Mouse (Mus musculus) gonadal fat pad, adult 2 months (tissue): ENCODE data around the gene Ercc8. TPM values are rescaled to one million over a fixed set of nuclear protein-coding genes. Genes with fewer than 3 reads are reported as not detected.

Experiments
- DNase-seq: peaks from one replicate; pipeline ENCODE4 v3.0.0-alpha.2; 2012; ENCODE audit warnings: low read depth
- polyA plus RNA-seq: library from polyadenylated mRNA; depleted of rRNA; stranded (reverse); fragments of >200 nt; gene quantifications from 2 replicates; pipeline ENCODE4 v1.2.3, GENCODE M21; 2012; rRNA removed

The Ercc8 gene
- 5.1 and 5.8 TPM in 2 replicates for polyA plus RNA-seq

DNA sequence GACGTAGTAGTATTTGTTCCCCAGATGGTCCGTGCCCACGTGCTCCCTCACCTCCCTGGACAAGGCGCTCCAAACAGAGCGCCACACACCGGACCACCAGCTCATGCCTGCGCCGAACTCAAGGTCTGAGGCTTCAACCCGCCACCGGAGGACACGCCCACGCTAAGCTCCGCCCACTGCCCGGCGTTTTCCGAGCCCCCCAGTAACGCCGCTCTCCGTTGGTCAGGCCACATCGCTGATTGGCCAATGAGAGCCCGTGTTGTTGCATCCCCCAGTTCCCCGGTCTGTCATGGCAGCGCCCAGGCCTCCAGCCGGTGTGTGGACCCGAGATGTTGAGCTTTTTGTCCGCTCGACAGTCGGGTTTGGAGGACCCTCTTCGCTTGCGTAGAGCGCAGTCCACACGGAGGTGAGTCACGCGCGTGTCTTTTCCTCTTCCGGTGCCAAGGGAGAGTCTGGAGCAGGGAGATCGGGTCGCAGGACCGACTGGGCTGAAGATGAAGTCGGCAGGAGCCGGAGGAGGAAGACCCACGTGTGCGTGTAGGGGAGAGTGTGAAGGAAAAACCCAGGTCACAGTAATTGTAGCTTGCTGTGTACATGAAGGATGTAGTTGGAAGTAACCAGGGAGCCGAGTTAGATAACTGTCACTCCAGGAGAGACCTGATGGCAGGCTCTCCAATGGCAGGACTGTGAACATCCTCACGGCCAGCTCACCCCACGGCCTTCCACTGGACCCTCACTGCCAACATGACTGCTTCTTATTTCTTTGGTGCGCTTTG lies at the start of gene Ercc8, which contains the start of gene Ndufaf2:
Gene Ercc8, plus strand, starts transcription at position 267 of the 776 bp plus-strand sequence.
Gene Ndufaf2, minus strand, starts transcription at position 159 of the 776 bp plus-strand sequence.
- DNase-seq, result peak; percentile 55

DNA sequence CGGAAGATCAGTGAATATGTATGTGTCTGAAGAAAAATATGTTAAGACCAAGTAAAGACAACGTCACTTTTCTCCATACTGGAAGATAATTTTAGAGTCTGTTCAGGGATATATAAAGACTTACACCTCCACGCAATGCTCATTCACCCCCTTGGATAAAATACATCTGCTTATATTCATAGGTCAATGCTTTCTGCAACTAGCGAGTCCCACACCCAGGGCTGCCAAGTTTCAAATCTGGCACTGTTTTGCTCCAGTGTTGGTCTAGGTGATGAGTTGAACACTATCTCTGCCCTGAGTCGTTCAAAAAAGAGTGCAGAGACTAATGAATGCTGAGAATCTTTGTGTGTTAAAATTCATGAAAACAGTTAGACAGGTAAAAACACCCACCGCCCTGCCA lies 47.6 kb upstream of the Ercc8 start:
- DNase-seq, result no peak

DNA sequence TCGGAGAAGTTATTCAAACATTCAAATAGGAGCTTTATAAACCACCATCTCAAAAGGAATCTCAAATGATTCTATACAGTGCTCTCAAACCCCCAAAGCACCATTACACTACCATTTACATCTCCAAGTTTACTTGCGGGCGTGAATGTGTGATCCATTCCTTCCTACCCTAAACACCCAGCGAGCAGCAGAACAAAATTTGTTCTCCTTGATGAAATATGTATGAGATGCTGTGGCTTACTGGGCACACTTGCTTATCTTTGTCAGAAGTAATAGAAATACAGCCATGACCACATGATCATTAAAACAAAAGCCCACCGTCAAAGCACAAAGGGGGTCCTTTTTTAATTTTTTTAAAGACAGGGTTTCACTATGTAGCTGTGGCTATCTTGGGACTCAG lies 45.0 kb upstream of the Ercc8 start:
- DNase-seq, result no peak

DNA sequence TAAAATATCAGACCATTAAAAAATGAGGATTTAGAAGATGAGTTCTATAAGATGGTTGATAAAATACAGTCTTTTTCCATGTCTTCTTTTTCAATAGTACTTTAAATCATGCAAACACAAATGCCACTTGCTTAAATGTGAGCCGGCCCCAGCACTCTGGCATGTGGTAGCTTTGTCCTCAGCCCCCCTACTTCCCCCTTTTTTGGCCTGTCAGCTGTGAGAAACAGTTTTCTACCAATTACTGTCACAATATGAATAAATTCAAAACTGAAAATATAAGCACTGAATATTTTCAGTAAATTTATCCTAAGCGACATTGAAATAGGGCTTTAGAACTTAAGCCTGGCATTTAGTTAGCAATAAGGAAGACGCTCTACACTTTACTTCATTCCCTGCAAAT lies 44.3 kb upstream of the Ercc8 start:
- DNase-seq, result no peak

DNA sequence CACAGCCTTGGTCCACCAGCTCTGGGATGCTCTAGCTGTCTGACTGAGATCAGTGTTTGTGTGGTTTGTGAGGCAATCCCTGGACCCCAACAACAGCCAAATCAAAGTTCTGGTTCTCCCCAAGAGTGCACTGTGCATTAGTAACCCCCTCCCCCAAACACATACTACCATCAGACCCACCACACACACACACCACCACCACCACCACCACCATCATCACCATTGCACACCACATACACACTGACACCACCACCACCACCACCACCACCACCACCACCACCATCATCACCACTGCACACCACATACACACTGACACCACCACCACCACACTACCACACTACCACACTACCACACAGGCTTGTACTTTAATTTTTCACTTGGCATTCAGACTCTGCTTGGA lies 40.9 kb upstream of the Ercc8 start:
- no peak for DNase-seq

DNA sequence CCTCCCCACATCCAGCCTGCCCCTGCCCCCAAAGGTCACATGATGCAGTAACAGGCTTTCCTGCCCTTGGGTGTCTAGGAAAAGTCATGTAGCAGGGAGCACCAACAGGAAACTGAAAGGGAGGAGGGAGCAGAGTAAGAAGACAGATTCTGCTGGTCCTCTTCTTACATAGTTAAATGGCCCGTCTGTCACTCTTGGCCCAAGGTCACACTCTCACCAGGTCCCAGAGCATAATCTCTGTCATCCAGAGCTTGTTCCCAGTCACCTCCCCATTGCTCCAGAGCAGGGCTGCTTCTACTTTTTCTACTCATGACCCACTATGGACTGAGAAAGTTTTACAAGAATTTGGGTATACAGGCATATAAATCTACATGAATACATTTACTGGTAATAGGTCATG lies 40.3 kb upstream of the Ercc8 start:
- no peak for DNase-seq

DNA sequence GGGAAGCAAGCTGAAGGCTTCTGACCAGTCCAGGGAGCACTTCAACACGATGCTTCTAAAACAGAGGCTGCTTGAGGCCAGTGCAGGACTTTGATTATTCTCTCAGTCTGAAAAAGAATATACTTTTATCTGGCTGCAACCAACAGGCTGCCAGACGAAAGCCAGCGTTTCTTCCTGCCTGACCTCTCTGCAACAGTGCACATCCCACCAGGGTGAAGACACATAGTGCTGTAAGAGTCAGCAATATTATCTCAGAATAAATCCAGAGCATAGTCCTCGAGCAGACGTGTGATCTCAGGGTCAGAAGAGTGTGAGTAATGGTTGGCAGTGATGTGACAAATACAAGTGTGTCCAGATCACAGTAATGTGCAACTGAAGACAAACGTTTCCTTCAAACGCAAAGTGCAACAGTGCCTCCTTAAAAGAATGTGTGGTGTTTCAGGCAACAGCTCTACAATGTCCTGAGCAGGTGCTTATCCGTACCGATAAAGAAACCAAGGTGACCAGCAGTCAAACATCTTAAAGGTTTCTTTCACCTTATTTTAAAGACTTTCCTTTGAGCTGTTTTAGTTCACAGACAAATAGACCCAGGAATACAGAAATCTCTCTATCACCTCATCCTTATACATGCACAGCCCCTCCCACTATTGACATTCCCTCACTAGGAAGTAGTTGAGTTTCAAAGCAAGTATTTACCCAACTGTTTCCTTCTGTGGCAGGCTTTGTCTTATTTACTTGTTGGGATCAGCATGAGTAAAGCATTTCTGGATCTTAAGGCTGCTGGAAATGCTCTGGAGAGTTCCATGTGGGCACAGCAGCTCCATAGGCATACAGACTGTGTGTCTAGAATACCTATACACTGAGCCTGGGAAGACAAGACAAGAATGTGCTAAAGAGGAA lies 38.9 kb upstream of the Ercc8 start:
- DNase-seq, result no peak

DNA sequence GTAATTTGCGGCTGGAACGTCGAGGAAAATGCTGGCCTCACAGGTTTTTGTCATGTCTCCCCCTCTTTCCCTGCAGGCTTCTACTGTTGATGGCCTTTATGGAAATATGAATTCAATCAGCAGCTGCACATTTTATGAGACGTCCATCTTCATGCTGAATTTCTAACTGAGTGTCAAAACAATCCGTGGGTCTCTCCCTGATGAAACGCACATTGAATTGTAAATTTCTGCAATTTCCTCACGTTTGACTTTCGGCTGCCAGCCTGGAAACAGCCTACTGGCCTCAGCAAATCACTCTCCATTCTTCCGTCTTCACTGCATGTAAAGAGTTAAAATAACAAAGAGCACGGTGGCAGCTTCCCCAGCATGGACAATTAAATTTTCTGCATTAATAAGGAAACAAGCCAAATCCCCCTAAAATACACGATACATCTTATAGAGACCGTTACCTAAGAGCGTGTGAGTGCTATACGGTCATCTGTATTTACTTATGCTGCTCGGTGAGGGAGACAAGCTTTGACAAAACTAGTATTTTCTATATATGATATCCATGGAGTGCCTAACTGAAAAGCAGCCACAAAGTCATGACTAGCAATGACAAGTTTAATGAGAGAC lies 35.3 kb upstream of the Ercc8 start:
- no peak for DNase-seq

DNA sequence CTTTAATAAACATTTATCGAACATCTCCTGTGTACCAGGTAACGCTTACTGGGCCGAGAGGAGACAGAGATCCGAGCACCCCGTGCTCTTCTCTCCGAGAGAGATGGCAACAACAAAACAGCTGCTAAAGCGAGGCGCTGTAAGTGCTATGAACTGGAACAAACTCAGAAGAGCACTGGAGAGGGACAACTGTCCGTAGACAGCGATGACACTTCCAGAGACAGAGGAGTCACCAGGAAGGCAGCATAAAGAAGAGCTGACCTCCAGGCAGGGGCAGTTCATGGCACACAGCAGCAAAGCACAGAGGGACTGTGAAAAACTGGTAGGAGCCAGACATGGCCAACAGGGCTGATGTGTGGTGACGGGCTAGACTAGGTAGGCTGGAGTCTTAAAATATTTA lies 34.4 kb upstream of the Ercc8 start:
- DNase-seq, result no peak

DNA sequence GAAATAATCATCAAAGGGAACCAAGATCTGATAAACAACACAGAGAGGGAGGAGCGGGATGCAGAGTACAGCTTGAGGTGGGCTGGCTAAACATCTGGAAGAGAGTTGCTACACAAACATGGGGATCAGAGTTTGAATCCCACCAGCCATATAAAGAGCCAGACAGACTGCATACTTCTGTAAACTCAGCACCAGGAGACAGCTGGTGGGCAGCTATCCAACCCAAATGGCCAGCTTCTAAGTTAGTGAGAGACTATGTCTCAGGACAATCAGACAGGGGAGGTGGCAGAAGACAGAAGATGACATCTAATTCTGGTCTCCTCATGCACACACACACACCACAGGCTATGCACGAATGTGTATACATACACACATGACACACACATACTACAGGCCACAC lies 32.3 kb upstream of the Ercc8 start:
- DNase-seq, result no peak

DNA sequence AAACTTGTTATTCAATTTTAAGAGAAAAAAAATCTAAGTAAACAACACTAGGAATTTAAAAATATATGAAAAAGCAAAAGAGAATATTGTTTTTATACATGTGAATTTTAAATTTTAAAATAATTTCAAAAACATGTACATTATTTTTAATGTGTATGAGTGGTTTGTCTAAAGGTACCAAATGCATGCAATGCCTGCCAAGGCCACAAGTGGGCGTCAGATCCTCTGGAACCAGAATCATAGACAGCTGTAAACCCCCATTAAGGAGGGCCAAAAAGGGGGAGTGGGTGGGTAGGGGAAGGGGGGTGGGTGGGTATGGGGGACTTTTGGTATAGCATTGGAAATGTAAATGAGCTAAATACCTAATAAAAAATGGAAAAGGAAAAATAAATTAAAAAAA lies 31.4 kb upstream of the Ercc8 start:
- DNase-seq, result no peak

DNA sequence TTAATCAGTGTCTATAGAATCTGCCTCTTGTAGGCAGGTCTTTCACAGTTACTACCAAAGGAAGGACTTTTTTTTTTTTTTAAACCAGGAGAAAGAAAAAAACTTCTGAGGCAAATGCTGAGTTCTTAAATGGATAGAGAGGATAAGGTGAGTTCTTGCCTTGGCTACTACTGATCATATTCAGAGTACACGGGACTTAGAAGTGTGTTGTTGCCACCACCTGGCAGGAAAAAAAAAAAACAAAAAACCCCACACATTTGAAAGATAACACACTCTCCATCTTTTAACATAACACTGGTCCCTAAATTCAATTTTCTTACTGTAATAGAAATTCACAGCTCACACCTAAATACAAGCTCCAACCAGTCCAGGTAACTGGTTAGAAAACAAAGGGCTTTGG lies 30.6 kb upstream of the Ercc8 start:
- DNase-seq, result no peak

DNA sequence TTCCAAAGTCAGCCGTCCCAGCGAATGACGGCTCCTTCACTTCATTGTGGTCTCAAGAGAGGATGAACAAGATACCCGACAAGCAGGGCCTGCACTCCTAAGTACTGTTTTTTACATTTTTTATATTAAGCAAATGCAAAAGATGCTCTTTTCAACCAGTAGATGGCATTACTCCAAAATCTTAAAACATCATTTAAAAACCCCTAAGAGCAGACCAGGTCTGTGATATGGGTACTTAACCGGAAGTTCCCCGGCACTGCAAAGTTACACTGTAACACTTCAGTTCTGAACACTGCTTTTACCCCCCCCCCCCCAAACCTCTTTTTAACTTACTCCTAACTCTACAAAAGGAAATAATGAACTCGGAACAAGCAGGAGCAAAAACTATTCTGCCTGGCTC lies 29.5 kb upstream of the Ercc8 start:
- no peak for DNase-seq

DNA sequence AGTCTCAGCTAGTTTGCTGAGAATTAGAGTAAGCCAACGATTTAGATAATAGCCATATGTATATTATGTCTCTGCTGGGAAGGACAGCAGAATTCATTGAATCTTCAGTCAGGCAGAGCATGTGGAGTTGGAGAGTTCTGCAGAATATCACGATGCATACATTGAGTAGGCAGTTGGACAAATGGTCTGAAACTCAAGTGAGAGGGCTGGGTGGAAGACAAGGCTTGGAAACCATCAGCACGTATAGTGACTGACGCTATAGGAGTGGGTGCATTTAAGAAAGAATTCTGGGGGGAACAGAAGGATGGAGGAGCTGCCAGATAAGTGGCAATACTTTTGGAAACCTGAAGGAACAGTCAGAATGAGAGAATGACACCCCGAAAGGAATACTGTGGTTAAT lies 27.8 kb upstream of the Ercc8 start:
- no peak for DNase-seq

DNA sequence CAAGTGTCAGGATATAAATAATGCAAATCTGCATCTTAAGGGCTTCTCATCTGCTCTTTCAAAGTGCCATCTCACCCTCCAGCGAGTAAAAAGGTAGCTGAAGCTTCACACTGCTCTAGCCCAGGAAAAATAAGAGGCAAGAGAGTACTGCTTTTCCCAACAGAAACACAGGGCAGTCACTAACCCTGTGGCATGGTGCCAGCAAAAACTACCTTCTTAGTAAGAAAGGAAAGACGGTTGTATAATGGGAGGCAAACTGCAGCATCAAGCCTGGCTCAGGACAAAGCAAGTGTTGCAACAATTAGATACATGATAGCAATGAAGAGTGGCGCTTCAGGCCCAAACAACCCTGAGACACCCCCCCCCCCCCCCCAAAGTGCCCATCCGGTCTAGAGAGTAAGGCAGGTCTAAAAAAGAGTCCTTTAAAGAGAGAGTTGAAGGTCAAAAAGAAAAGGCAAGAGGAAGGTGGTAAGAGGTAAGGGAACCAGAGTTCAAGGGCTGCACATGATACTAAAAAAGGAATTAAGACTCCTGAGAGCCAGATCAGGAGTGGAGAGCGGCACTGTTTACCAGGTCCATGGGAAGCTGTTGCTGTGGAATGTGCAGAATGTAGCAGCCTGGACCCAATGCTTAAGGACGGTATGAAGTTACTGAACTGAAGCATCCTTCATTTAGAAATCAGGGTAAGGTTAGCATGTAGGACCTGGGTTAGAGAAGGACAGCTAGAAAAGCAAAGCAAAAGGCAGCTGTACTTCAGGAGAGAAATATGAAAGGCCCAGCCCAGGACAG lies 26.3 kb upstream of the Ercc8 start:
- DNase-seq, result no peak

DNA sequence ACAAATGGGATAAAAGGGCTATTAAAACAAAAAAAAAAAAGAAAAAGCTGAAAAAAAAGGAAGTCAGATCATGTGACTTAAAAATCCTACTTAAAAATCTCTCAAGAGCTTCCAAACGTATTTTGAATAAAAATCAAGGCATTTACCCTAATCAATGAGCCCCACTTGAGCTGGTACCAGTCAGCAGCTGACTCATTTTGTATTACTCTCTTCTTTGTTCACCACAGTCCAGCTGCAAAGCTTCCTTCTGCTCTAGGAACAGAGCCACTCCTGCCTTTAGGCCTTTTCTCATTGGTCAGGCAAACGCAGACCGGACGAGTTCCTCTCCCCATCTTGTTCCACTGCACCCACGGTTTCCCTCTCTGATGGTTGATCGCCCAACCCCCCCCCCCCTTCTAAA lies 22.9 kb upstream of the Ercc8 start:
- no peak for DNase-seq

DNA sequence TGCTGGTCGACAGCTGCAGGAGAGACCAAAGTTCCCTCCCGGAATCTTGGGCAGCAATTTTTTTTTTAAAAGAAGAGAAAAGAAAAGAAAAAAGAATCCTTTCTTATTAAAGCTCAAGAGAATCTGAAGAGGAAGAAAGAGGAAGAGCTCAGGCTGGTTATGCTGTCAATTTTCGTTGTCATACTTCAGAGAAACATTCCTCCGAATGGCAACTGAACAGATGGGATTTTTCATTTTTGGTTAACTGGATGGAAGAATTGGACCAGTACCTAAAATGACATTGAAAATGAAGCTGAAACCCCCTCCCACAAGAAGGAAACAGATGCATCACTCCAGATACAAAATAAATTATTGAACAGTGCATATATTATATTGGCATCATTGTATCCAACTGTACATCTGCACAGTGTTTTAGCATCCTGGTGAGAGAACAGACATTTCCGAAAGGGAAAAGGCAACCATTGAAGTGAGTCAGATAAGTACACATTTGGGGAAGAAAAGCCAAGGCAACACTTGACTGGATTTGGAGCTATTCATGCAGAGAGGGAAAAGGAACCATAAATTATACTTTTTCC lies 20.0 kb upstream of the Ercc8 start:
- DNase-seq, result no peak

DNA sequence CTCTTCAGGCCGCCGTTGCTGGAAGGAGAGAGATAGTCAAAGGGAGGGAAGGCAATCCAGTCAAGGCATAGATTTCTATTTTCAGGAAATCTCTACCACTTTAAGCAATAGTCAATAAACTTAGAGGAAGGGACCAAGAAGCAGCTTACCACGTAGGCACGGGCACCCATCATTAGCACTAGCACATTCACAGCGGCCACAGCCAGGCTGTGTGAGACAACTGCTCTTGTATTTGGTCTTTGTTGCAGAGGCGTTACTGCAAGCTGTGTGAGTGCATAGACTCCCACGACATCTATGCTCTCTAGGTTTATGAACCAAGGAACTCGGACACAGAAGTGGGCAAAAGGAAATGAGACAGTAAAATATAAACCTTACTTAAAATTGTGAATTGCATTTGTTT lies 14.4 kb upstream of the Ercc8 start:
- no peak for DNase-seq

DNA sequence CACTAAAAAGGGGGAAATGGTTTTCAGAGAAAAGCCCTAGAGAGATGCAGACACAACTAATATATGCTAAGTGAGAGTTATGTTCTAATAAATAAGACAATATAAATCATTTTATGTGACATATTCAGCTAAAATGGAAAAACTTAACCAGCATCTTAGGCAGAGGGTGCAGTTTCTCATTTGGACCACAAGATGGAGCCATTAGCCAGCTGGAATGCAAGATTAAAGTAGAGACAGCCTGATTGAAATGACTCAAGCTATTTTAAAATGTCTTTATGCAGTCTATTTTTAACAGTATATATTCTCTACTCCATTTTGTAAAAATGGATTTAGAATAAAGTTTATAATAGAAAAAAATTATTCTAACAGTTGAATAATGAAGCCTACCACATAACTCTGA lies 6.7 kb upstream of the Ercc8 start:
- DNase-seq, result no peak

DNA sequence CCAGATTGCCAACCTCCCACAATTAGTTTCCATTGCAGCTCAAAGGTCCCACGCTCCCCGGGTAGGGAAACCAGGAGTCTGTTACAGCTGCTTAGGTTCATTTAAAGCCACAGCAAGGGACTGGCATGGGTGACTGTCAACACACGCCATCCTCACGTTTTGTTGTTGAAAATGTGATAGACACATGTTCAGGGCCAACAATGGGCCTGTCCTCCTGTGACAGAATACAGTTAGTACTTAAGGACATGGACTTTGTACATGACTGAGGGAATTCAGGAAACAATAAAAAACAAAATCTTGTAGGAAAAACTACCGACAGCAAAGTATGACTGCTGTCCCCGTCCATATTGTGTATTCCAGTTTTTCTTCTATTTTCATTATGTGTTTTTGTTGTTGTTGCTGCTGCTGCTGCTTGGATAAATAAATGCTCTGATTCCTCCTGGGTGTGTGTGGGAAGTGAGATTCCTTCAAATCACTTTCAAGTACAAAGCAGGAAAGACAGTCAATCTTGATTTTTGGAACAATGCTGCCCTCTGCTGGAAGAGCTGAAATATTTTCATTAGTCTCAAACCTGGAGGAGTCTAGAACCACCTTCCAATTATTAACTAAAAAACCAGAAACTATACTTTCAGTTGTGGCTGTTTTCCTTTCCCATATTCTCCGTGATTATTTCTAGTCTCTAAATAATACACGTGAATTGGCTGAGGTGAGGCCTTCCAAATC lies 5.7 kb upstream of the Ercc8 start:
- DNase-seq, result peak; percentile 8

DNA sequence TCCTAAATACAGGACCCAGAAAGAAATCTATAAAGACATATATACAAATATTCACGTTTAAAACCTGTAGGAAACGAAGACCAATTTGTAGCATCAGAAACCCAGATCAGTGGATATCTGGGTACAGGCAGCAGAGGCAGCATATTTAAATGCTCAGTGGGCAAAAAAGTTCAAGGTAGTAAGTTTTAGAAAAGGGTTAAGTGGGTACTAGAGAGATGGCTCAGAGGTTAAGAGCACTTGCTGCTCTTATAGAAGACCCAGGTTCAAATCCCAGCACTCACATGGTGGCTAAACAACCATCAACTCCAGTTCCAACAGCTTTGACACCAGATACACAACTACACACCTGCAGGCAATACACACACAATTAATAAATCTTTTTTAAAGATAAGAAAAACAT lies 1.4 kb upstream of the Ercc8 start:
- no peak for DNase-seq
